Mouse (Mus musculus) CH12.LX (cell line): ENCODE measurements around the gene Sprr2e. TPM values are rescaled to one million over a fixed set of nuclear protein-coding genes. Genes with fewer than 3 reads are reported as not detected.

Experiments
- DNase-seq: peaks from one replicate; pipeline ENCODE4 v3.0.0-alpha.2; 2013; ENCODE audit errors: extremely low read depth
- H3K27ac ChIP-seq: 2 replicates; pipeline ENCODE4 v1.5.1; 2012; ENCODE audit warnings: low read depth, mild to moderate bottlenecking, control low read depth, moderate library complexity; ENCODE audit not compliant: insufficient read depth
- H3K27me3 ChIP-seq: replicated peaks from 2 replicates; pipeline ENCODE3; 2012; ENCODE audit warnings: inconsistent platforms
- H3K36me3 ChIP-seq, 2 experiments: replicated peaks in 1 of 2; 2 replicates each; pipeline versions ENCODE3 to v1.6.1; 2012; ENCODE audit warnings: inconsistent platforms in 1 of 2, low read length in 1 of 2, mild to moderate bottlenecking in 1 of 2, mixed read lengths in 1 of 2, moderate library complexity in 1 of 2; ENCODE audit not compliant: control insufficient read depth in 1 of 2, insufficient read depth in 1 of 2
- H3K4me1 ChIP-seq, 2 experiments: 2 replicates each; pipeline ENCODE4 v1.6.1; 2012; ENCODE audit warnings: inconsistent platforms in 1 of 2, moderate library complexity in 1 of 2; ENCODE audit not compliant: insufficient read depth in 2 of 2, control insufficient read depth in 1 of 2
- H3K4me2 ChIP-seq: 2 replicates; pipeline ENCODE4 v1.6.1; 2012; ENCODE audit warnings: low read depth, mild to moderate bottlenecking, control low read depth; ENCODE audit not compliant: poor library complexity, insufficient read depth, severe bottlenecking
- H3K4me3 ChIP-seq, 3 experiments: fragments of 150-350 bp in 1 of 3; sonication (generic) in 1 of 3; replicated peaks in 1 of 3; 2 replicates each; pipeline versions ENCODE3 to v1.5.1; 2011 to 2012; ENCODE audit warnings: low read depth in 2 of 3, low read length in 2 of 3, mild to moderate bottlenecking in 2 of 3, moderate library complexity in 2 of 3, control low read depth in 1 of 3, improper control_type of control experiment in 1 of 3, inconsistent platforms in 1 of 3, mixed read lengths in 1 of 3; ENCODE audit not compliant: poor library complexity in 1 of 3
- H3K79me2 ChIP-seq: replicated peaks from 2 replicates; pipeline ENCODE4 v1.6.1; 2012; ENCODE audit warnings: mild to moderate bottlenecking, moderate library complexity; ENCODE audit not compliant: control insufficient read depth, poor library complexity, insufficient read depth, severe bottlenecking; ENCODE audit errors: extremely low read depth
- H3K9ac ChIP-seq: 2 replicates; pipeline ENCODE4 v1.6.1; 2012; ENCODE audit warnings: low read depth, mild to moderate bottlenecking, control low read depth, moderate library complexity; ENCODE audit not compliant: insufficient read depth
- H3K9me3 ChIP-seq: replicated peaks from 2 replicates; pipeline ENCODE3; 2012; ENCODE audit warnings: low read length, inconsistent platforms, mixed read lengths
- CHD1 ChIP-seq: IDR thresholded peaks from 2 replicates; pipeline ENCODE4 v1.6.1; 2012; ENCODE audit warnings: low read depth, low read length, improper control_type of control experiment, inconsistent platforms
- CTCF ChIP-seq, 2 experiments: IDR thresholded peaks in 1 of 2; conservative IDR thresholded peaks in 1 of 2; 2 replicates each; pipeline ENCODE4 v1.5.1; 2011 to 2012; ENCODE audit warnings: low read depth in 2 of 2, low read length in 2 of 2, improper control_type of control experiment in 1 of 2, inconsistent platforms in 1 of 2, mild to moderate bottlenecking in 1 of 2, moderate library complexity in 1 of 2
- ELF1 ChIP-seq: IDR thresholded peaks from 2 replicates; pipeline ENCODE4 v1.6.1; 2014; ENCODE audit warnings: low read depth, mild to moderate bottlenecking, inconsistent platforms, low read length, improper control_type of control experiment
- GABPA ChIP-seq: IDR thresholded peaks from 2 replicates; pipeline ENCODE4 v1.6.1; 2012; ENCODE audit warnings: low read depth, low read length, improper control_type of control experiment, inconsistent platforms; ENCODE audit not compliant: insufficient replicate concordance
- IRF4 ChIP-seq: IDR thresholded peaks from 2 replicates; pipeline ENCODE4 v1.6.1; 2014; ENCODE audit warnings: low read depth, mild to moderate bottlenecking, inconsistent platforms, low read length, improper control_type of control experiment
- JUND ChIP-seq: conservative IDR thresholded peaks from 2 replicates; pipeline ENCODE4 v1.6.1; 2011; ENCODE audit warnings: low read depth, low read length, improper control_type of control experiment
- MAFK ChIP-seq: IDR thresholded peaks from 2 replicates; pipeline ENCODE4 v1.6.1; 2011; ENCODE audit warnings: low read length, improper control_type of control experiment; ENCODE audit not compliant: insufficient replicate concordance
- MEF2A ChIP-seq: IDR thresholded peaks from 2 replicates; pipeline ENCODE4 v1.6.1; 2014; ENCODE audit warnings: low read depth, mild to moderate bottlenecking, inconsistent platforms, low read length, improper control_type of control experiment, borderline replicate concordance
- MXI1 ChIP-seq: IDR thresholded peaks from 2 replicates; pipeline ENCODE4 v1.6.1; 2011; ENCODE audit warnings: mild to moderate bottlenecking, low read depth, low read length, improper control_type of control experiment
- NELFE ChIP-seq: IDR thresholded peaks from 2 replicates; pipeline ENCODE4 v1.6.1; 2011; ENCODE audit warnings: low read depth, low read length, improper control_type of control experiment
- NRF1 ChIP-seq: IDR thresholded peaks from 2 replicates; pipeline ENCODE4 v1.6.1; 2014; ENCODE audit warnings: low read depth, mild to moderate bottlenecking, inconsistent platforms, low read length, improper control_type of control experiment, moderate library complexity
- RAD21 ChIP-seq: IDR thresholded peaks from 2 replicates; pipeline ENCODE4 v1.6.1; 2011; ENCODE audit warnings: low read depth, mild to moderate bottlenecking, low read length, improper control_type of control experiment, moderate library complexity
- TCF12 ChIP-seq: IDR thresholded peaks from 2 replicates; pipeline ENCODE4 v1.6.1; 2014; ENCODE audit warnings: low read depth, mild to moderate bottlenecking, inconsistent platforms, low read length, improper control_type of control experiment
- USF1 ChIP-seq: IDR thresholded peaks from 2 replicates; pipeline ENCODE4 v1.6.1; 2014; ENCODE audit warnings: low read depth, mild to moderate bottlenecking, inconsistent platforms, low read length, improper control_type of control experiment
- ZC3H11A ChIP-seq: IDR thresholded peaks from 2 replicates; pipeline ENCODE4 v1.6.1; 2012; ENCODE audit warnings: low read depth, mild to moderate bottlenecking, inconsistent platforms, low read length, improper control_type of control experiment
- ZMIZ1 ChIP-seq: IDR thresholded peaks from 2 replicates; pipeline ENCODE4 v1.6.1; 2012; ENCODE audit warnings: low read depth, mild to moderate bottlenecking, inconsistent platforms, low read length, improper control_type of control experiment
- ZNF384 ChIP-seq: IDR thresholded peaks from 2 replicates; pipeline ENCODE4 v1.6.1; 2012; ENCODE audit warnings: low read depth, low read length, improper control_type of control experiment, inconsistent platforms
- dilution Hi-C: fragments of 300-500 bp; cut with MboI; formaldehyde crosslinking; loops from 2 replicates; pipeline ENCODE4 v1.14.3; 2020; ENCODE audit warnings: low sequenced_read_pairs; ENCODE audit not compliant: extremely low pct_unique_long_range_greater_than_20kb, extremely low pct_ligation_motif_present
- in situ Hi-C: fragments of 300-500 bp; cut with MboI; formaldehyde crosslinking; loops from 3 replicates; pipeline ENCODE4 v1.14.3; 2019; ENCODE audit warnings: low sequenced_read_pairs, low pct_ligation_motif_present, low pct_unique_long_range_greater_than_20kb, mixed read lengths
- polyA plus RNA-seq: library from polyadenylated mRNA; unstranded; fragments of >175 nt; gene quantifications from 2 replicates; pipeline ENCODE4 v1.2.1, GENCODE M21; 2012; ENCODE audit warnings: low read depth; ENCODE audit not compliant: insufficient read length
- total RNA-seq, 2 experiments: library from RNA; depleted of rRNA; stranded (reverse); fragments of 300-350 nt in 1 of 2; fragments of >200 nt in 1 of 2; gene quantifications; 2 replicates each; pipeline ENCODE4 v1.2.3; 2012 to 2014

The Sprr2e gene
- total and polyA plus RNA-seq, 3 experiments: not detected

DNA sequence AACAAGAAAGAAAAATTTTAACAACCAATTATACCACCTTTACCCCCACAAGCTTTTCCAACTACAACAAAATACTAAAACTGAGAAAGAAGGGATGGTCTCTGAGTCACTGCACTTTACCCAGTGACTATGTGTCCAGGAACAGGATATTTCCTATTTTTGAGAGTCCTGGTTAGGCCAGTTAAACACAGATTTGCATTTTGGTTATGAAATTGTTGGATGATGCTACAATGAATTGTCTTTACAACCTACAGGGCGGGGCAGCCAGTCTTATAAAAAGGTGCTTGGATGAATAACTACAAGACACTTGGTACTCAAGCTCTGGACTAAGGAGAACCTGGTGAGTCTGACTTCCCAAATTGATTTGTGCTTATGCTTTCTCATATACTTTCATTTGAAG, 33.4 kb downstream of the Sprr2e start, which contains the start of gene Sprr2h:
Sprr2h (plus strand) TSS at position 301 of the 400 bp plus-strand sequence.
- Histone ChIP-seq H3K9ac (no peak within 1 kb of the TSS), H3K4me3 (no peak within 1 kb of the TSS), H3K27ac (no peak within 1 kb of the TSS), H3K4me2 (no peak within 1 kb of the TSS), H3K36me3 (no peaks in the 10 kb centered on the region), H3K4me1 (no peaks in the 10 kb centered on the region), H3K9me3 (peaks cover 34% of the 10 kb centered on the region), H3K79me2 (no peaks in the 10 kb centered on the region), H3K27me3 (no peaks in the 10 kb centered on the region)
- no peak for DNase-seq
- in situ Hi-C loops: no loop called here
- dilution Hi-C loops: no loop called here
- TF ChIP-seq USF1 (no peak), ZC3H11A (no peak), GABPA (no peak), NRF1 (no peak), IRF4 (no peak), TCF12 (no peak), ZNF384 (no peak), ZMIZ1 (no peak), ELF1 (no peak), NELFE (no peak), MEF2A (no peak), MXI1 (no peak), MAFK (no peak), RAD21 (no peak)

- TF ChIP-seq ZMIZ1 (no peak), NELFE (no peak), USF1 (no peak), CTCF (conservative IDR thresholded peaks at IDR 0.05 in 1 of 2, IDR thresholded peaks at IDR 0.05 in 1 of 2; ENCODE audit: low read depth in 2 of 2, low read length in 2 of 2) (peak in 1 of 2 experiments; percentile 15; a peak in 1 of 4 replicates), CHD1 (no peak), JUND (no peak)
- in situ Hi-C loops (no loop called here), dilution Hi-C loops (no loop called here)
- no peaks in the 10 kb centered on the region for H3K36me3 ChIP-seq
- H3K4me2 ChIP-seq: no peak overlapping the region
- H3K79me2 ChIP-seq: no peaks in the 10 kb centered on the region
- peaks cover 24% of the 10 kb centered on the region for H3K9me3 ChIP-seq
- no peak overlapping the region for H3K9ac ChIP-seq
- no peaks in the 10 kb centered on the region for H3K27me3 ChIP-seq
- no peak for DNase-seq
- no peak overlapping the region for H3K27ac ChIP-seq
- H3K4me3 ChIP-seq: no peak overlapping the region
- H3K4me1 ChIP-seq: no peaks in the 10 kb centered on the region
Observed at GRCm38 (mm10) chr3:92394301-92394700, 42.4 kb downstream of the Sprr2e start.

Other genes starting within 250 kb of the Sprr2e start
- gene Prr9, start 228.2 kb upstream of the Sprr2e start, total RNA-seq (2012; rRNA removed): not detected in 2 replicates
- not detected in 2 replicates for gene Prr9, start 228.2 kb upstream of the Sprr2e start, total RNA-seq (2014; rRNA removed)
- not detected in 2 replicates for gene Prr9, start 228.2 kb upstream of the Sprr2e start, polyA plus RNA-seq
- not detected in 2 replicates for gene Lelp1, start 209.4 kb upstream of the Sprr2e start, total RNA-seq (2012; rRNA removed)
- not detected in 2 replicates for gene Lelp1, start 209.4 kb upstream of the Sprr2e start, total RNA-seq (2014; rRNA removed)
- gene Lelp1, start 209.4 kb upstream of the Sprr2e start, polyA plus RNA-seq: not detected in 2 replicates
- not detected in 2 replicates for gene Sprr2a1, start 136.3 kb upstream of the Sprr2e start, total RNA-seq (2012; rRNA removed)
- gene Sprr2a1, start 136.3 kb upstream of the Sprr2e start, total RNA-seq (2014; rRNA removed): not detected in 2 replicates
- not detected in 2 replicates for gene Sprr2a1, start 136.3 kb upstream of the Sprr2e start, polyA plus RNA-seq
- not detected in 2 replicates for gene Sprr2a2, start 136.2 kb upstream of the Sprr2e start, total RNA-seq (2012; rRNA removed)
- gene Sprr2a2, start 136.2 kb upstream of the Sprr2e start, total RNA-seq (2014; rRNA removed): not detected in 2 replicates
- not detected in 2 replicates for gene Sprr2a2, start 136.2 kb upstream of the Sprr2e start, polyA plus RNA-seq
- gene Sprr2a3, start 66.7 kb upstream of the Sprr2e start, total RNA-seq (2012; rRNA removed): not detected in 2 replicates
- gene Sprr2a3, start 66.7 kb upstream of the Sprr2e start, total RNA-seq (2014; rRNA removed): not detected in 2 replicates
- gene Sprr2a3, start 66.7 kb upstream of the Sprr2e start, polyA plus RNA-seq: not detected in 2 replicates
- gene Sprr2b, start 35.5 kb upstream of the Sprr2e start, total RNA-seq (2012; rRNA removed): not detected in 2 replicates
- gene Sprr2b, start 35.5 kb upstream of the Sprr2e start, total RNA-seq (2014; rRNA removed): not detected in 2 replicates
- gene Sprr2b, start 35.5 kb upstream of the Sprr2e start, polyA plus RNA-seq: not detected in 2 replicates
- gene Sprr2d, start 13.0 kb upstream of the Sprr2e start, total RNA-seq (2012; rRNA removed): not detected in 2 replicates
- not detected in 2 replicates for gene Sprr2d, start 13.0 kb upstream of the Sprr2e start, total RNA-seq (2014; rRNA removed)
- not detected in 2 replicates for gene Sprr2d, start 13.0 kb upstream of the Sprr2e start, polyA plus RNA-seq
- not detected in 2 replicates for gene Sprr2f, start 13.0 kb downstream of the Sprr2e start, total RNA-seq (2012; rRNA removed)
- gene Sprr2f, start 13.0 kb downstream of the Sprr2e start, total RNA-seq (2014; rRNA removed): not detected in 2 replicates
- gene Sprr2f, start 13.0 kb downstream of the Sprr2e start, polyA plus RNA-seq: not detected in 2 replicates
- not detected in 2 replicates for gene Sprr2h, start 33.5 kb downstream of the Sprr2e start, total RNA-seq (2012; rRNA removed)
- gene Sprr2h, start 33.5 kb downstream of the Sprr2e start, total RNA-seq (2014; rRNA removed): not detected in 2 replicates
- gene Sprr2h, start 33.5 kb downstream of the Sprr2e start, polyA plus RNA-seq: not detected in 2 replicates
- not detected in 2 replicates for gene Sprr2i, start 55.8 kb downstream of the Sprr2e start, total RNA-seq (2012; rRNA removed)
- not detected in 2 replicates for gene Sprr2i, start 55.8 kb downstream of the Sprr2e start, total RNA-seq (2014; rRNA removed)
- not detected in 2 replicates for gene Sprr2i, start 55.8 kb downstream of the Sprr2e start, polyA plus RNA-seq
- not detected in 2 replicates for gene Sprr2j-ps, start 65.9 kb downstream of the Sprr2e start, total RNA-seq (2012; rRNA removed)
- gene Sprr2j-ps, start 65.9 kb downstream of the Sprr2e start, total RNA-seq (2014; rRNA removed): not detected in 2 replicates
- not detected in 2 replicates for gene Sprr2j-ps, start 65.9 kb downstream of the Sprr2e start, polyA plus RNA-seq
- gene Gm9774, start 77.3 kb downstream of the Sprr2e start, total RNA-seq (2012; rRNA removed): 8.4 and 10.6 TPM in 2 replicates
- gene Gm9774, start 77.3 kb downstream of the Sprr2e start, total RNA-seq (2014; rRNA removed): 11.9 and 14.0 TPM in 2 replicates
- gene Gm9774, start 77.3 kb downstream of the Sprr2e start, polyA plus RNA-seq: 87.2 and 105 TPM in 2 replicates
- gene Sprr2k, start 80.4 kb downstream of the Sprr2e start, total RNA-seq (2012; rRNA removed): not detected in 2 replicates
- not detected in 2 replicates for gene Sprr2k, start 80.4 kb downstream of the Sprr2e start, total RNA-seq (2014; rRNA removed)
- gene Sprr2k, start 80.4 kb downstream of the Sprr2e start, polyA plus RNA-seq: not detected in 2 replicates
- not detected in 2 replicates for gene Sprr1b, start 86.6 kb downstream of the Sprr2e start, total RNA-seq (2012; rRNA removed)
- not detected in 2 replicates for gene Sprr1b, start 86.6 kb downstream of the Sprr2e start, total RNA-seq (2014; rRNA removed)
- not detected in 2 replicates for gene Sprr1b, start 86.6 kb downstream of the Sprr2e start, polyA plus RNA-seq
- not detected in 2 replicates for gene Sprr3, start 106.6 kb downstream of the Sprr2e start, total RNA-seq (2012; rRNA removed)
- not detected in 2 replicates for gene Sprr3, start 106.6 kb downstream of the Sprr2e start, total RNA-seq (2014; rRNA removed)
- gene Sprr3, start 106.6 kb downstream of the Sprr2e start, polyA plus RNA-seq: not detected in 2 replicates
- gene Sprr1a, start 133.8 kb downstream of the Sprr2e start, total RNA-seq (2012; rRNA removed): not detected in 2 replicates
- gene Sprr1a, start 133.8 kb downstream of the Sprr2e start, total RNA-seq (2014; rRNA removed): not detected in 2 replicates
- gene Sprr1a, start 133.8 kb downstream of the Sprr2e start, polyA plus RNA-seq: not detected in 2 replicates
- not detected in 2 replicates for gene Sprr4, start 148.3 kb downstream of the Sprr2e start, total RNA-seq (2012; rRNA removed)
- gene Sprr4, start 148.3 kb downstream of the Sprr2e start, total RNA-seq (2014; rRNA removed): not detected in 2 replicates
- not detected in 2 replicates for gene Sprr4, start 148.3 kb downstream of the Sprr2e start, polyA plus RNA-seq
- gene 2310046K23Rik, start 182.4 kb downstream of the Sprr2e start, total RNA-seq (2012; rRNA removed): not detected in 2 replicates
- gene 2310046K23Rik, start 182.4 kb downstream of the Sprr2e start, total RNA-seq (2014; rRNA removed): not detected in 2 replicates
- gene 2310046K23Rik, start 182.4 kb downstream of the Sprr2e start, polyA plus RNA-seq: not detected in 2 replicates
- 0.04 TPM in 1 of 2 replicates, not detected in the other for gene Ivl, start 221.6 kb downstream of the Sprr2e start, total RNA-seq (2012; rRNA removed)
- 0.30 and 0.31 TPM in 2 replicates for gene Ivl, start 221.6 kb downstream of the Sprr2e start, total RNA-seq (2014; rRNA removed)
- 0.38 and 0.44 TPM in 2 replicates for gene Ivl, start 221.6 kb downstream of the Sprr2e start, polyA plus RNA-seq
- not detected in 2 replicates for gene Smcp, start 236.9 kb downstream of the Sprr2e start, total RNA-seq (2012; rRNA removed)
- gene Smcp, start 236.9 kb downstream of the Sprr2e start, total RNA-seq (2014; rRNA removed): not detected in 2 replicates
- gene Smcp, start 236.9 kb downstream of the Sprr2e start, polyA plus RNA-seq: not detected in 2 replicates